In genomic region chr6:113078031-113078721, GRCm38 (mm10) we compare ENCODE assay signal across 7 mouse cellular contexts. TPM values are rescaled to one million over a fixed set of nuclear protein-coding genes. Genes with fewer than 3 reads are reported as not detected.
A peak's percentile ranks its signal among the peaks of the same experiment; 100 is the strongest.
DNase-seq lines count a peak whose midpoint lies in the region; TF ChIP-seq lines count a peak whose summit lies in the region.

No protein-coding gene starts in this region.

- no peak for TF ChIP-seq CTCF in bone marrow macrophage, adult 2 months (IDR thresholded peaks at IDR 0.05; ENCODE audit: low read depth, low read length)

- no peaks in the 10 kb centered on the region for H3K27me3 ChIP-seq in erythroblast, embryonic 14.5 days (ENCODE audit: control insufficient read depth)

- no peak for TF ChIP-seq POLR2A in bone marrow macrophage, adult 2 months (IDR thresholded peaks at IDR 0.05; ENCODE audit: borderline replicate concordance, low read depth, low read length)

- intact Hi-C loops in heart, postnatal 25 days (cut with DNase I) = loop anchor here (2.0 to 10.0 kb wide), 3 partner anchors 21 to 227 kb away; partner anchors contain the start of gene Brpf1

- peaks cover 19% of the 10 kb centered on the region for H3K4me1 ChIP-seq in bone marrow macrophage, adult 2 months (ENCODE audit: control insufficient read depth, insufficient read depth, low read length)
- peaks cover 67% of the 10 kb centered on the region for H3K4me1 ChIP-seq in erythroblast, embryonic 14.5 days (ENCODE audit: control insufficient read depth)

- peak; percentile 43 for DNase-seq in MEL-GATA-1-ER (ENCODE audit: extremely low read depth, low read depth)
- peak; percentile 7 for DNase-seq in heart, postnatal 25 days (ENCODE audit: low spot score)
- peak; percentile 24 to 31 for DNase-seq in layer of hippocampus, postnatal 25 days (ENCODE audit: extremely low spot score in 1 of 2, low spot score in 1 of 2)
- peak; percentile 38 for DNase-seq in lung, postnatal 36 days
- DNase-seq in right cerebral cortex, postnatal 25 days = peak; percentile 43

- H3K9me3 ChIP-seq in erythroblast, embryonic 14.5 days (ENCODE audit: control insufficient read depth, low read length) = no peaks in the 10 kb centered on the region

- H3K27ac ChIP-seq in bone marrow macrophage, adult 2 months (ENCODE audit: insufficient read depth, low read depth, low read length) = peak overlapping the region; percentile 97

- H3K36me3 ChIP-seq in erythroblast, embryonic 14.5 days (ENCODE audit: control insufficient read depth) = peaks cover 41% of the 10 kb centered on the region

- peak overlapping the region; percentile 97 for H3K4me3 ChIP-seq in bone marrow macrophage, adult 2 months (ENCODE audit: insufficient read depth, low read length)
- H3K4me3 ChIP-seq in erythroblast, embryonic 14.5 days (replicated peaks) = peak overlapping the region; percentile 79

RNA-seq across cellular contexts. Expression of gene Setd5, which starts 1.0 kb away (rescaled TPM):
- 60.6 and 63.7 TPM in 2 replicates for polyA plus RNA-seq in bone marrow macrophage, adult 2 months (2012; ENCODE audit: insufficient read depth, insufficient read length, missing spikeins)
- polyA plus RNA-seq in erythroblast, embryonic 14.5 days (2012) = 0.69 and 1.3 TPM in 2 replicates
- 10 to 100 TPM; 34.4 to 41.1 TPM for total RNA-seq in heart, postnatal 25 days (2021)
- 100 to 1,000 TPM in 1 of 2 experiments, 10 to 100 TPM in 1; 92.7 to 121 TPM for total RNA-seq in layer of hippocampus, postnatal 25 days (2021)

RNA-seq across cellular contexts. Expression of gene Thumpd3, which starts 32.2 kb away (rescaled TPM):
- 28.4 and 29.5 TPM in 2 replicates for polyA plus RNA-seq in bone marrow macrophage, adult 2 months (2012; ENCODE audit: insufficient read depth, insufficient read length, missing spikeins)
- polyA plus RNA-seq in erythroblast, embryonic 14.5 days (2012) = 0.25 and 0.34 TPM in 2 replicates
- 10 to 100 TPM; 16.5 to 16.8 TPM for total RNA-seq in heart, postnatal 25 days (2021)
- total RNA-seq in layer of hippocampus, postnatal 25 days (2021) = 10 to 100 TPM; 34.3 to 42.3 TPM

Comparison
In these comparisons a context has a peak if more than half of its experiments do, and no peak if none do; other contexts are left out.
1. Peak in every context shown above with its lines: DNase-seq, H3K4me3 ChIP-seq and H3K27ac ChIP-seq.